Mouse (Mus musculus) embryonic facial prominence, embryonic 15.5 days (tissue): ENCODE measurements around the gene Gm14325. TPM values are rescaled to one million over a fixed set of nuclear protein-coding genes. Genes with fewer than 3 reads are reported as not detected.
"Not testable (repeated sequence)": the region's sequence is repeated elsewhere in the genome, so short reads cannot be mapped to it uniquely, and the experiment has no call there.

Source experiments
- ATAC-seq: fragments of 200-750 bp; cut with Nextera tagmentation; 2 replicates; pipeline ENCODE4 v1.8.0; 2017; ENCODE audit warnings: low read depth, moderate TSS enrichment; ENCODE audit not compliant: insufficient number of reproducible peaks, low FRiP score, low TSS enrichment
- H3K27ac ChIP-seq: fragments of 300-500 bp; sonication (generic); replicated peaks from 2 replicates; pipeline ENCODE4 v1.5.1; 2015; ENCODE audit warnings: mild to moderate bottlenecking, inconsistent platforms
- H3K27me3 ChIP-seq: fragments of 300-500 bp; sonication (generic); 2 replicates; pipeline ENCODE4 v1.6.1; 2015; ENCODE audit warnings: inconsistent platforms
- H3K36me3 ChIP-seq: fragments of 300-500 bp; sonication (generic); 2 replicates; pipeline ENCODE4 v1.6.1; 2015; ENCODE audit warnings: mild to moderate bottlenecking, inconsistent platforms
- H3K4me1 ChIP-seq: fragments of 300-500 bp; sonication (generic); 2 replicates; pipeline ENCODE4 v1.6.1; 2015; ENCODE audit warnings: inconsistent platforms
- H3K4me2 ChIP-seq: fragments of 300-500 bp; sonication (generic); replicated peaks from 2 replicates; pipeline ENCODE4 v1.6.1; 2015; ENCODE audit warnings: mild to moderate bottlenecking, inconsistent platforms
- H3K4me3 ChIP-seq: fragments of 300-500 bp; sonication (generic); replicated peaks from 2 replicates; pipeline ENCODE4 v1.5.1; 2015; ENCODE audit warnings: mild to moderate bottlenecking, inconsistent platforms
- H3K9ac ChIP-seq: fragments of 300-500 bp; sonication (generic); 2 replicates; pipeline ENCODE4 v1.6.1; 2015; ENCODE audit warnings: inconsistent platforms
- H3K9me3 ChIP-seq: fragments of 300-500 bp; sonication (generic); replicated peaks from 2 replicates; pipeline ENCODE4 v1.6.1; 2016; ENCODE audit warnings: inconsistent platforms
- WGBS: fragments of 180-500 bp; shearing (Covaris S2); methylation state at CpG from one replicate; pipeline ENCODE4 v1.1.7; 2015; 5-methylcytosine and 5-hydroxymethylcytosine counted together
- polyA plus RNA-seq: library from polyadenylated mRNA; unstranded; fragments of >200 nt; fragmentation: Nextera tagmentation; extraction: Ambion mirVana; gene quantifications from 2 replicates; pipeline ENCODE4 v1.2.1, GENCODE M21; 2015

Gene Gm14325
- 30.7 and 39.3 TPM in 2 replicates for polyA plus RNA-seq

- H3K4me1 ChIP-seq, H3K9ac ChIP-seq, ATAC-seq, H3K9me3 ChIP-seq, H3K36me3 ChIP-seq, H3K27ac ChIP-seq, H3K27me3 ChIP-seq: not testable (repeated sequence)
- WGBS: under 1% methylated on average over 18 of the region's 21 CpGs
- Histone ChIP-seq H3K4me3 (peak within 1 kb of the TSS; percentile 45), H3K4me2 (peak within 1 kb of the TSS; percentile 39)
These were observed at the start of gene Gm14325 for GRCm38 (mm10) chr2:177839901-177840663. Gm14325 (minus strand) TSS chr2:177840336.

GRCm38 (mm10) chr2:177887743-177888142, 47.6 kb upstream of the Gm14325 start:
- not testable (repeated sequence) for H3K27me3 ChIP-seq, H3K9ac ChIP-seq, ATAC-seq, H3K4me3 ChIP-seq, H3K9me3 ChIP-seq, H3K4me1 ChIP-seq, H3K36me3 ChIP-seq, H3K4me2 ChIP-seq, H3K27ac ChIP-seq
- WGBS: 89% methylated on average over 14 of the region's 14 CpGs

DNA sequence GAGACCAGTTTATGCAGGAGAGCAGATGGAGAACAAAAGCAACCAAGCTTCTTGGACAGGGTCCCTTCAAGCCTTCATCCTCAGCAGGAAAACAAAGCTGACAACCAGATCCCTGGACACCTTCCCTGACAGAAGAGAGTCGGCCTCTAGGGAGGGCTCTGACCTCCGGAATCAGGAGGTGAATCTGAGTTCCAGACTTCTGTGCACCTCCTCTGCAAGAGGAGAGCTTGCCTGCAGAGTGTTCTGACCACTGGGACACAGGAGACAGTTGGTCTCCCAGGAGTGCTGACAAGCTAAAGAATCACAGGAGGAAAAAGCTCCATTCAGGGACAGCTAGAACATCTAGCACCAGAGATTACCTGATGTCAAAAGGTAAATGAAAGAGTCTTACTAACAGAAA, 22.1 kb upstream of the Gm14325 start:
- H3K4me3 ChIP-seq: not testable (repeated sequence)

GRCm38 (mm10) chr2:177843666-177844065, 3.5 kb upstream of the Gm14325 start:
- not testable (repeated sequence) for H3K4me3 ChIP-seq, H3K36me3 ChIP-seq, H3K4me2 ChIP-seq, H3K27me3 ChIP-seq, H3K9me3 ChIP-seq, ATAC-seq, H3K4me1 ChIP-seq, H3K27ac ChIP-seq, H3K9ac ChIP-seq
- WGBS: 77% methylated on average over 1 of the region's 1 CpGs

More for the DNA sequence above, 22.1 kb upstream of the Gm14325 start:
- 82% methylated on average over 2 of the region's 2 CpGs for WGBS
- not testable (repeated sequence) for H3K36me3 ChIP-seq, H3K9me3 ChIP-seq, H3K27ac ChIP-seq, H3K9ac ChIP-seq, H3K27me3 ChIP-seq, ATAC-seq, H3K4me1 ChIP-seq, H3K4me2 ChIP-seq

GRCm38 (mm10) chr2:177836756-177837155, 3.4 kb downstream of the Gm14325 start:
- not testable (repeated sequence) for H3K27ac ChIP-seq, H3K4me3 ChIP-seq, ATAC-seq, H3K9me3 ChIP-seq, H3K9ac ChIP-seq, H3K27me3 ChIP-seq, H3K4me1 ChIP-seq, H3K36me3 ChIP-seq, H3K4me2 ChIP-seq

DNA sequence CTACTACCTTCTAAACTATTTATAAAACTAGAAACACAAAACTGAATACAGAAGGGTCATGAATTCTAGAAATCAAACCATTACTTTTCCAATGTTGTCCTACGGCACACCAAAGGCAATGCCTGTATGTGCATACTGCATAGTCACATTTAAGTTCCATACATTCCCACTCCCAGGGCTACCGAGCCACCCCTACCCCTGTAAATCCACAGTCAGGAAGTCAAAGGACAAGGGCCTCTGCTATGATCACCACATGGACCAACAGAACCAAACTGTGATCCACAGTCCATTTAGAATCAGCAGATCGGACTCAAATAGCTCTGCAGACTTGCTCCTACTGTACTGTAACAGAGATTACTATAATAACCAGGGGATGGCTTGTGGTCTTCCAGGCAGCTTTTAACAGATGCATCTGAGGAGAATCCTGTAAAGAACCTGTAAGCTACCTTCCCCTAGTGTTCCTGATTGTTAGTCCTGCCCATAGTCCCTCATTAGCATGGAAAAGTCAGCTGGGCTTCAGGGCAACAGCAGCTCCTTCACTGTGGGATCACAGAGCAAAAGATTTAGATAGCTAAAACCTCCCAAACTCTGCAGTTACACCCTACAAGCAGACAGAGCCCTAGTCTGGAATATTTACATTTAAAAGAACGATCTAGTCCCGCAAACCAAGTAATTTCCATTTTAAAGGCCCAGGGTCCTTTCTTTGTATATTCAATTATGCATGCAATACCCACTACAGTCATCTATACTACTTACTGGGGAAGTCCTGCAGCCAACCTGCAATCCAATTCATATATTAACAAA, 4.2 kb downstream of the Gm14325 start:
- not testable (repeated sequence) for H3K27ac ChIP-seq, H3K4me3 ChIP-seq, H3K9ac ChIP-seq, H3K4me1 ChIP-seq, H3K9me3 ChIP-seq, H3K27me3 ChIP-seq, H3K36me3 ChIP-seq, ATAC-seq, H3K4me2 ChIP-seq
- 93% methylated on average over 5 of the region's 5 CpGs for WGBS

DNA sequence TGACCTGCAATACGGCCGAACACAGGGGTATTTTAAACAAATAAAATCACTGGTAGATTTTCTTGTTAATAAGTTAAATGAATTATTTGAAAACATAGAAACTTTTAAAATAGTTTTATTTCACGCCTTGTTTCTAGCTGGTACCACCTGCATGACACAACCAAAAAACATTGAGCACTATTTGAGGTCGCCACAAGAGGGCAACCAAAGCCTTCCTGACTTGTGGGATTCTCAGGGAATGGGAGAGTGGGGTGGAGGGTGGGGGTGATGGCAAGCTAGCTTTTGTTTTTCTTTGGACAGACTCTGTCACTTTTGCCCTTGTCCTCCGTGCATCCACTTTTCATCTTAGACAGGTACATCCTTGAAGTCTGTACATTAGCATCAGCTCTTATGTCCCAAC, 18.2 kb downstream of the Gm14325 start:
- not testable (repeated sequence) for ATAC-seq, H3K9me3 ChIP-seq
- WGBS: 40% methylated on average over 1 of the region's 5 CpGs

DNA sequence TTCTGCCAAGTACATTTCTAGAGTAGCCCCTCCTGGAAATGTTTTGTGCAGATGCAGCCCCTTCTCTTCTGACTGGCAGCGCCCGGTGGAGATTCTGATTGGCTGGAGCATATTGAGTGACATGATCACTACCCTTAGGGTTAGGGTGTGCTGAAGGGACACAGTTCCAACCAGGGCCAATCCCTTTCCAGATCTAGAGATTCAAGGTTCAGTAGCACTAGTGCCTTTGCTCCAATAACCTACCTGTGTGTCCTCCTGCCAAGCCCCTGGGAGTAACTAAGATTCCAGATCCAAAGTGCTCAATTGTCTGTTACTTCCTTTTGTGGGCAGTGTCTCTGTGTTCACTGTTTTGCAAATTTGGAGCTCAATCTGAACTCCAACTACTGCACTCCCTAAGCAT, 34.0 kb downstream of the Gm14325 start:
- not testable (repeated sequence) for ATAC-seq, H3K27me3 ChIP-seq, H3K27ac ChIP-seq, H3K4me3 ChIP-seq, H3K4me2 ChIP-seq, H3K9me3 ChIP-seq, H3K4me1 ChIP-seq, H3K36me3 ChIP-seq, H3K9ac ChIP-seq
- 100% methylated on average over 1 of the region's 2 CpGs for WGBS

More for the DNA sequence above, 18.2 kb downstream of the Gm14325 start:
- H3K4me2 ChIP-seq, H3K9ac ChIP-seq, H3K4me1 ChIP-seq, H3K36me3 ChIP-seq, H3K27me3 ChIP-seq, H3K4me3 ChIP-seq, H3K27ac ChIP-seq: not testable (repeated sequence)

DNA sequence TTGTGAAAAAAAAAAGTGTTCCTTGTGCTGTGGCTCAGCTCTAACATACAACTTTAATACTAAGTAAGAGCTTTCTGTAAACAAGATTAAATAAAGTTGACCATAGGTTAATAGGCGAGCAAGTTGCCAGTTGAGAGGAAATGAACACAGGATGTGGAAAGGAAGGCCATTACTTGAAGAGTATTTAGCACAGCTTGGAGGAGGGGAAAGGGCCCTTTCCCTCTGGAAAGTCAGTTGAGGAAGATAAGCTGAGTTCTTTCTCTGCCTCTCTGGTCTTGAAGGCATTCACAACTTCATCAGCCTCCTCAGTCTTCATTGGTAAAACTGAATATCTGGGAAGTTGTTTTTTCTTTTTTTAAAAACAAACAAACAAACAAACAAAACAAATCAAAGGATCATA, 52.8 kb downstream of the Gm14325 start:
- ATAC-seq, H3K9me3 ChIP-seq, H3K4me2 ChIP-seq, H3K9ac ChIP-seq, H3K4me3 ChIP-seq, H3K27me3 ChIP-seq, H3K36me3 ChIP-seq, H3K27ac ChIP-seq, H3K4me1 ChIP-seq: not testable (repeated sequence)
- WGBS: 40% methylated on average over 1 of the region's 1 CpGs
